Comparison of ENCODE assay signal across 9 mouse cellular contexts in the genomic region with DNA sequence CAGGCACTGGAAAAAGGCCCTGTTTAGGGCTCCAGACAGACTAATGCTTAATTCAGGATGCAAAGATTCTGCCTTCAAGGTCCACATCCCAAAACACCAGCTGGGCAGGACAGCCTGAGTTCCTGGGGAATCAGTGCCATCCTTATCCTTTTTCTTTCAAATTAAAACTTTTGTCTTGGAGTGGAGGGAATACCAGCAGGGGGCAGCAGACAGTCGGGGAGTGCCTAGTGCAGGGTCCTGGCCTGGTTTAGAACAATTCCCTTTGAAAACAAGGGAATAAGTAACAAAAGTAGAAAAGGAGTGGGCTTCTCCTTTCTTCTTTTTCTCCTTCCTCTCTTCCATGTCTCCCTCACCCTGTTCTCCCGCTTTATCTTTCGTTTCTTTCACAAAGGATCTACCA. TPM values are rescaled to one million over a fixed set of nuclear protein-coding genes. Genes with fewer than 3 reads are reported as not detected.
DNase-seq lines count a peak whose midpoint lies in the region; ATAC-seq and TF ChIP-seq lines count a peak whose summit lies in the region.
"Had no signal": no experiment of that assay in that cellular context is flagged by ENCODE, and none has a peak within 500 bp of the region (broad histone marks: within the 10 kb centered on the region; RNA-seq: fewer than 3 reads in every experiment).

No protein-coding gene starts in this region.

- no peaks in the 10 kb centered on the region for H3K9me3 ChIP-seq in liver, embryonic 12.5 days (replicated peaks)
- no peaks in the 10 kb centered on the region for H3K9me3 ChIP-seq in liver, embryonic 14.5 days (ENCODE audit: control insufficient read depth, low read length)
- H3K9me3 ChIP-seq: heart, embryonic 15.5 days had no signal

- peak; percentile 72 for DNase-seq in liver
- peak; percentile 40 for DNase-seq in T-cell, adult 2 months (ENCODE audit: low spot score)
- peak; percentile 90 to 95 for DNase-seq in cerebellum, postnatal 14 days
- DNase-seq in liver, embryonic 14.5 days (ENCODE audit: low read depth in 3 of 3, low spot score in 3 of 3), result no peak
- peak; percentile 59 to 89 for DNase-seq in right cerebral cortex, postnatal 10 days (ENCODE audit: low spot score in 2 of 2)

- TF ChIP-seq EP300 in liver, embryonic 14.5 days (IDR thresholded peaks at IDR 0.05; ENCODE audit: low read depth), result no peak

- WGBS in liver, embryonic 12.5 days (ENCODE audit: insufficient replicate concordance), result 17% methylated on average over 3 of the region's 3 CpGs
- 30% methylated on average over 3 of the region's 3 CpGs for WGBS in liver, embryonic 14.5 days (ENCODE audit: insufficient replicate concordance)

- no peak for ATAC-seq in liver, embryonic 12.5 days
- ATAC-seq in granulocyte monocyte progenitor cell, adult 5-6 weeks (replicated peaks; ENCODE audit: poor library complexity, severe bottlenecking), result peak; percentile 65
- no peak for ATAC-seq in liver, embryonic 14.5 days (ENCODE audit: insufficient read depth)
- no peak for ATAC-seq in inflammation-experienced regulatory T-cells, adult 6 months

- no peak overlapping the region for H3K4me3 ChIP-seq in liver, embryonic 12.5 days
- H3K4me3 ChIP-seq in liver, embryonic 14.5 days (ENCODE audit: insufficient read depth in 1 of 2, low read depth in 2 of 2, low read length in 2 of 2), result no peak overlapping the region
- H3K4me3 ChIP-seq: heart, embryonic 15.5 days had no signal

- no peak overlapping the region for H3K4me2 ChIP-seq in liver, embryonic 12.5 days
- no peak overlapping the region for H3K4me2 ChIP-seq in liver, embryonic 14.5 days (ENCODE audit: low read depth)
- H3K4me2 ChIP-seq: heart, embryonic 15.5 days had no signal

- H3K27me3 ChIP-seq in liver, embryonic 12.5 days (replicated peaks), result no peaks in the 10 kb centered on the region
- H3K27me3 ChIP-seq in liver, embryonic 14.5 days (ENCODE audit: control insufficient read depth, insufficient read depth, low read length), result no peaks in the 10 kb centered on the region
- H3K27me3 ChIP-seq: heart, embryonic 15.5 days had no signal

- no peaks in the 10 kb centered on the region for H3K4me1 ChIP-seq in liver, embryonic 12.5 days
- no peaks in the 10 kb centered on the region for H3K4me1 ChIP-seq in liver, embryonic 14.5 days (replicated peaks; ENCODE audit: control insufficient read depth in 2 of 2, insufficient read depth in 2 of 2, low read length in 1 of 2)
- H3K4me1 ChIP-seq: heart, embryonic 15.5 days had no signal

- H3K9ac ChIP-seq in liver, embryonic 12.5 days, result no peak overlapping the region
- H3K9ac ChIP-seq in liver, embryonic 14.5 days (replicated peaks), result no peak overlapping the region
- H3K9ac ChIP-seq: heart, embryonic 15.5 days had no signal

- no peak overlapping the region for H3K27ac ChIP-seq in liver, embryonic 12.5 days
- no peak overlapping the region for H3K27ac ChIP-seq in liver, embryonic 14.5 days
- H3K27ac ChIP-seq: heart, embryonic 15.5 days had no signal

- H3K36me3 ChIP-seq in liver, embryonic 12.5 days, result no peaks in the 10 kb centered on the region
- H3K36me3 ChIP-seq in liver, embryonic 14.5 days (replicated peaks; ENCODE audit: control insufficient read depth, insufficient read depth, low read depth), result no peaks in the 10 kb centered on the region
- H3K36me3 ChIP-seq: heart, embryonic 15.5 days had no signal

- peak; percentile 84 for TF ChIP-seq CTCF in liver, embryonic 14.5 days (IDR thresholded peaks at IDR 0.05; ENCODE audit: low read depth)

RNA-seq across cellular contexts. Expression of gene Snta1, which starts 9.2 kb away (rescaled TPM):
- polyA plus RNA-seq in liver, embryonic 12.5 days (2016; fragmentation: Nextera tagmentation; extraction: Ambion mirVana), result 1.5 and 1.6 TPM in 2 replicates
- total RNA-seq in granulocyte monocyte progenitor cell, adult 5-6 weeks (2014; fragmentation: Nextera tagmentation), result 0.56 TPM in 1 of 2 replicates, not detected in the other
- total RNA-seq in granulocyte monocyte progenitor cell, adult 5-6 weeks (2017), result 0.04 TPM in 1 of 2 replicates, not detected in the other
- polyA plus RNA-seq in liver, embryonic 14.5 days (2012; rRNA removed), result 1.5 and 1.6 TPM in 2 replicates
- polyA plus RNA-seq in liver, embryonic 14.5 days (2014; fragmentation: Nextera tagmentation; extraction: Ambion mirVana), result 0.64 and 0.70 TPM in 2 replicates
- polyA plus RNA-seq in inflammation-experienced regulatory T-cells, adult 6 months (2017; shearing (Covaris generic)), result not detected

RNA-seq across cellular contexts. Expression of gene Cbfa2t2, which starts 19.2 kb away (rescaled TPM):
- 13.8 and 15.1 TPM in 2 replicates for polyA plus RNA-seq in liver, embryonic 12.5 days (2016; fragmentation: Nextera tagmentation; extraction: Ambion mirVana)
- total RNA-seq in granulocyte monocyte progenitor cell, adult 5-6 weeks (2014; fragmentation: Nextera tagmentation), result 13.3 and 14.7 TPM in 2 replicates
- total RNA-seq in granulocyte monocyte progenitor cell, adult 5-6 weeks (2017), result 12.1 and 13.0 TPM in 2 replicates
- 3.2 and 4.1 TPM in 2 replicates for polyA plus RNA-seq in liver, embryonic 14.5 days (2012; rRNA removed)
- 5.3 and 5.8 TPM in 2 replicates for polyA plus RNA-seq in liver, embryonic 14.5 days (2014; fragmentation: Nextera tagmentation; extraction: Ambion mirVana)
- 10 to 100 TPM; 18.9 to 26.6 (median 25.6) TPM for polyA plus RNA-seq in inflammation-experienced regulatory T-cells, adult 6 months (2017; shearing (Covaris generic))

RNA-seq across cellular contexts. Expression of gene Cdk5rap1, which starts 44.3 kb away (rescaled TPM):
- polyA plus RNA-seq in liver, embryonic 12.5 days (2016; fragmentation: Nextera tagmentation; extraction: Ambion mirVana), result 16.6 and 16.8 TPM in 2 replicates
- 10.7 and 15.4 TPM in 2 replicates for total RNA-seq in granulocyte monocyte progenitor cell, adult 5-6 weeks (2014; fragmentation: Nextera tagmentation)
- total RNA-seq in granulocyte monocyte progenitor cell, adult 5-6 weeks (2017), result 15.6 and 16.1 TPM in 2 replicates
- polyA plus RNA-seq in liver, embryonic 14.5 days (2012; rRNA removed), result 7.5 and 10.0 TPM in 2 replicates
- polyA plus RNA-seq in liver, embryonic 14.5 days (2014; fragmentation: Nextera tagmentation; extraction: Ambion mirVana), result 4.2 and 9.5 TPM in 2 replicates
- 10 to 100 TPM; 14.7 to 89.3 (median 50.7) TPM for polyA plus RNA-seq in inflammation-experienced regulatory T-cells, adult 6 months (2017; shearing (Covaris generic))

Comparison
In these comparisons a context has a peak if more than half of its experiments do, and no peak if none do; other contexts are left out.
1. DNase-seq: peak in liver (single experiment), T-cell, adult 2 months (single experiment), cerebellum, postnatal 14 days (2 of 2) and right cerebral cortex, postnatal 10 days (2 of 2); none in liver, embryonic 14.5 days (0 of 3).